Mouse (Mus musculus) midbrain, postnatal 0 days (tissue): ENCODE results near the gene Mal. TPM values are rescaled to one million over a fixed set of nuclear protein-coding genes. Genes with fewer than 3 reads are reported as not detected.

Source experiments
- ATAC-seq: fragments of 200-750 bp; cut with Nextera tagmentation; 2 replicates; pipeline ENCODE4 v1.8.0; 2017; ENCODE audit warnings: moderate number of reproducible peaks, mild to moderate bottlenecking, moderate TSS enrichment, moderate library complexity; ENCODE audit not compliant: low FRiP score
- DNase-seq: peaks from one replicate; pipeline ENCODE4 v3.0.0-alpha.2; 2015; ENCODE audit warnings: low spot score
- H3K27ac ChIP-seq: fragments of 300-500 bp; sonication (generic); 2 replicates; pipeline ENCODE4 v1.5.1; 2014; ENCODE audit warnings: low read depth, mild to moderate bottlenecking, low read length, mixed read lengths
- H3K27me3 ChIP-seq: fragments of 300-500 bp; sonication (generic); 2 replicates; pipeline ENCODE4 v1.6.1; 2014; ENCODE audit warnings: low read length, control low read depth, mixed read lengths; ENCODE audit not compliant: insufficient read depth
- H3K36me3 ChIP-seq: fragments of 300-500 bp; sonication (generic); 2 replicates; pipeline ENCODE4 v1.6.1; 2014; ENCODE audit warnings: low read length, control low read depth, mixed read lengths; ENCODE audit not compliant: insufficient read depth
- H3K4me1 ChIP-seq: fragments of 300-500 bp; sonication (generic); 2 replicates; pipeline ENCODE4 v1.6.1; 2014; ENCODE audit warnings: mild to moderate bottlenecking, control low read depth, antibody characterized with exemption, low read length, mixed read lengths; ENCODE audit not compliant: insufficient read depth
- H3K4me2 ChIP-seq: fragments of 300-500 bp; sonication (generic); 2 replicates; pipeline ENCODE4 v1.6.1; 2014; ENCODE audit warnings: low read depth, mild to moderate bottlenecking, low read length, mixed read lengths; ENCODE audit not compliant: poor library complexity, severe bottlenecking
- H3K4me3 ChIP-seq: fragments of 300-500 bp; sonication (generic); 2 replicates; pipeline ENCODE4 v1.5.1; 2014; ENCODE audit warnings: low read depth, mild to moderate bottlenecking, low read length, moderate library complexity
- H3K9ac ChIP-seq: fragments of 300-500 bp; sonication (generic); replicated peaks from 2 replicates; pipeline ENCODE4 v1.6.1; 2014; ENCODE audit warnings: mild to moderate bottlenecking, low read length, moderate library complexity, mixed read lengths; ENCODE audit not compliant: poor library complexity, severe bottlenecking
- H3K9me3 ChIP-seq: fragments of 300-500 bp; sonication (generic); 2 replicates; pipeline ENCODE4 v1.6.1; 2016; ENCODE audit warnings: low read length, control low read depth
- CTCF ChIP-seq: IDR thresholded peaks from 2 replicates; pipeline ENCODE4 v1.5.1; 2016; ENCODE audit warnings: antibody characterized with exemption, mild to moderate bottlenecking
- WGBS: fragments of 180-500 bp; shearing (Covaris S2); extraction: QIAGEN DNeasy Blood & Tissue Kit; methylation state at CpG from one replicate; pipeline ENCODE4 v1.1.7; 2014; 5-methylcytosine and 5-hydroxymethylcytosine counted together
- polyA plus RNA-seq: library from polyadenylated mRNA; unstranded; fragments of >200 nt; fragmentation: Nextera tagmentation; extraction: Ambion mirVana; gene quantifications from 2 replicates; pipeline ENCODE4 v1.2.1, GENCODE M21; 2015
- total RNA-seq: library from RNA; depleted of rRNA; stranded (reverse); fragments of >200 nt; gene quantifications from 2 replicates; pipeline ENCODE4 v1.2.3, GENCODE M21; 2014

Mal gene
- total and polyA plus RNA-seq, 2 experiments from 2014 or later, result 2.1 to 2.6 TPM

DNA sequence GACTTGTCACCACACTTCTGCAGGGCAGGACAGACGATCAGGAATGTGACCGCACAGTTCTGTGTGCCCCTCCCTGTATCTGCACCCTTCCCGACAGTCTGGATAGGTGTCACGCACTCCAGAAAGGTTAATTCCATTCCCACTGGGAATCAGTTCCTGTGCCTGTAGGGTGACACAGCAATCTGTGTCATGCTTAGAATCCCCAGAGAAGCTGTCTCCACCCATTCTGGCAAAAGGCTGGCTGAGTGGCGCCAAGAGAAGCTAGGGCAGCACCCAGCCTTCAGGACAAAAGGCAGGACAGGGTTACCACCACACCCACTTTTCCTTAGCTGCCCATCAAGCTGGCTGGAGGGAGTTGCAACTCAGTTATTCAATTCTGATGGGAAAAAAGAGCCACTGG lies 6.6 kb downstream of the Mal start:
- H3K4me3 ChIP-seq, result no peak overlapping the region
- no peak for ATAC-seq
- no peaks in the 10 kb centered on the region for H3K4me1 ChIP-seq
- H3K27ac ChIP-seq, result no peak overlapping the region
- whole genome bisulfite sequencing, result 77% methylated on average over 5 of the region's 5 CpGs
- no peaks in the 10 kb centered on the region for H3K36me3 ChIP-seq
- TF ChIP-seq CTCF, result no peak
- H3K4me2 ChIP-seq, result no peak overlapping the region
- H3K9ac ChIP-seq, result no peak overlapping the region
- H3K9me3 ChIP-seq, result no peaks in the 10 kb centered on the region
- H3K27me3 ChIP-seq, result peaks cover 4% of the 10 kb centered on the region
- DNase-seq, result no peak

DNA sequence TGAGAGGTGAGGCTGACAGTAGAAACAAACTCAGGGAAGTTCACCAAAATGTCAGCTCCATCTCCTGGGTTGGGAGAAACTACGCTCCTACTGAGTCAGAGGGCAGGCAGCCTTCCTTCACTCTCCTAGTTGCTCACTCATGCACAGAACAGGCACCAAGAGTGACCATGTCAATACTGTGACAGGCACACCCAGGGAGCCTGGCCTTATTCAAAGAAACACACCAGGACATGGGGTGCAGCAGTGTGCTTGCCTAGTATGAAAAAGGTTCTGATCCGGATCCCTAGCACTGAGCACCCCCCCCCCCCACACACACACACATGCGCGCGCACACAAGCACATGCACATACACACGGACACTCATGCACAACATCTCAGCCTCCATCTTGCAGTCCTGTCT lies 8.3 kb downstream of the Mal start:
- H3K27me3 ChIP-seq, result no peaks in the 10 kb centered on the region
- ATAC-seq (no peak), DNase-seq (no peak)
- no peak overlapping the region for H3K4me2 ChIP-seq
- H3K27ac ChIP-seq, result no peak overlapping the region
- TF ChIP-seq CTCF, result no peak
- no peak overlapping the region for H3K4me3 ChIP-seq
- no peaks in the 10 kb centered on the region for H3K4me1 ChIP-seq
- 90% methylated on average over 6 of the region's 6 CpGs for WGBS
- no peak overlapping the region for H3K9ac ChIP-seq
- no peaks in the 10 kb centered on the region for H3K36me3 ChIP-seq
- no peaks in the 10 kb centered on the region for H3K9me3 ChIP-seq

DNA sequence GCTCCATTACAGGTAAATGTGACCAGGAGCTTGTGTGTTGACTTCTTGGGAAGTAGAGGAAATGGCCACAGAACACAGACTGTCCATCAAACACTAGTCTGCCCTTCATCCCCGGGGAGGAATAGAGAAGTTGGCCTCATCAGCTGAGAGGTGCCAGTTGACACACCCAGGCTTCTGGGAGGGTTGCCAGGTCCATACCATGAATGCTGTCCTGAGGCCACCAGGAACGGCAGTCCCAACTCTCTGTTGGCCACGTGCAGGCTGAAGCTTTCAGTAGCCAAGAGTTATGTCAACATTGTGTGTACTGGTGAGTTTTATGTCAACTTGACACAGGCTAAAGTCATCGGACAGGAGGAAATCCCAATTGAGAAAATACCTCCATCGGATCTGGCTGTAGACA lies 9.6 kb downstream of the Mal start:
- no peak for TF ChIP-seq CTCF
- no peak overlapping the region for H3K4me3 ChIP-seq
- ATAC-seq (no peak), DNase-seq (no peak)
- H3K9ac ChIP-seq, result no peak overlapping the region
- no peaks in the 10 kb centered on the region for H3K9me3 ChIP-seq
- no peaks in the 10 kb centered on the region for H3K4me1 ChIP-seq
- WGBS, result 76% methylated on average over 5 of the region's 5 CpGs
- H3K27ac ChIP-seq, result no peak overlapping the region
- H3K27me3 ChIP-seq, result no peaks in the 10 kb centered on the region
- no peak overlapping the region for H3K4me2 ChIP-seq
- no peaks in the 10 kb centered on the region for H3K36me3 ChIP-seq

DNA sequence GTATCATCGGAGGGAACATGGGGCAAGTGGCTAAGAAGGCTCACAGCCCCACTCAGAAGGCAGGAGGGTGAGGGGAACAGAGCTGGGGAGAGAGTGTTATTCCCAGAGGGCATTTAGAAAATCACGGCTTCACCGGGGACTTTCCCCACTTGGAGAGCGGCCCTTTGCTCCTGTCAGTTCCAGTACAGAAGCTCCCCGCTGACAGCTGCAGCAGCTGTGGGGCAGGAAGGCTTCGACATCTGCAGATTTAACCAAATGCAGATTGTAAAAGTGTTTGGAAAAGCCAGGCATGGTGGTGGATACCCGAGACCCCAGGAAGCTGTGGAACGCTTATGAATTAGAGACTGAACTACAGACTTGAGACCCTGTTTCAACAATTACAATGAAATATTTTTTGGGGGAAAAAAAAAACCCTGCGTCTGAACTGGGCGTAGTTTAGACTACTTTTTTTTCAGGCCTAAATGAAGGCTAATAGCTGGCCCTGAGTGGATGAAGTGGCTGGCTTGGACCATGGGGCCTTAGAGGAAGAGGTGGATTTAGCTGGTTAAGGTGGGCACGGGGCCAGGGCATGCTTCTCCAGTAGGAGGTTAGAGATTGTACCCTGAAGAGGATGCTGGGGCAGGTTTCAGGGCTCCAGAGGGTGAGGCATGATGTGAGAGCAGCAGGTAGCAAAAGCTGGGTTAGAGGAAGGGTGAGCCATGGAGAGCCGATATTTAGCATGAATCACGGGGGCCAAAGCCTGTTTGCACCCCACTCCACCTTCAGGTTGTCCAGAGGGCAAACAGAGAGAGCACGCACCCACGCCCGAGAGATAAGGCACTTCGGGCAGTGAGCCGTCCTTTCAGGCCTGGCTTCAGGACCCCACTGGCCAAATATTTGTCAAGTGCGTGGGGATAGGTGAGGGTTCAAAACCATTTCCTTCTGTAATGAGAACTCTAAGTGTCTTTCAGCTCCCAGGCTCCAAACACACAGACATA lies 12.5 kb downstream of the Mal start:
- no peak for DNase-seq
- Histone ChIP-seq H3K4me1 (no peaks in the 10 kb centered on the region), H3K9me3 (no peaks in the 10 kb centered on the region), H3K4me2 (no peak overlapping the region), H3K9ac (no peak overlapping the region), H3K27me3 (no peaks in the 10 kb centered on the region), H3K36me3 (no peaks in the 10 kb centered on the region), H3K27ac (no peak overlapping the region), H3K4me3 (no peak overlapping the region)
- 70% methylated on average over 19 of the region's 19 CpGs for WGBS
- TF ChIP-seq CTCF, result no peak
- ATAC-seq, result no peak

DNA sequence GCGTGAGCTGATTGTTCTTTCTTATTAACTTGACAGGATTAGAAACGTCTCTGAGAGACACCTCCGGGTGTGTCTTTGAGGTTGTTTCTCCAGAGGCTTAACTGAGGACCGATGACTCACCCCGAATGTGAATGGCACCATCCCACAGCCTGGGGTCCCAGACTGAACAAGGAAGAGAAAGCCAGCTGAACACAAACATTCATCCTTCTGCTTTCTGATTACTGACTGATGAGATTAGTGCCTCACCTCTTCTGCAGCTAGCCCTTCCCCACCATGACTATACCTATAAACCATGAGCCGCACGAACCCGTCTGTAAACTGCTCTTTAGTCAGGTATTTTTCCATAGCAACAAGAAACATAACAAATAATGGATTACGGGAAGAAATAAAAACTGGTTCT lies 17.5 kb downstream of the Mal start:
- WGBS, result 53% methylated on average over 9 of the region's 9 CpGs
- H3K9me3 ChIP-seq, result no peaks in the 10 kb centered on the region
- no peak for DNase-seq
- H3K4me1 ChIP-seq, result no peaks in the 10 kb centered on the region
- H3K36me3 ChIP-seq, result no peaks in the 10 kb centered on the region
- no peak for TF ChIP-seq CTCF
- no peak overlapping the region for H3K4me2 ChIP-seq
- no peak overlapping the region for H3K9ac ChIP-seq
- H3K4me3 ChIP-seq, result no peak overlapping the region
- H3K27me3 ChIP-seq, result no peaks in the 10 kb centered on the region
- H3K27ac ChIP-seq, result no peak overlapping the region
- no peak for ATAC-seq

DNA sequence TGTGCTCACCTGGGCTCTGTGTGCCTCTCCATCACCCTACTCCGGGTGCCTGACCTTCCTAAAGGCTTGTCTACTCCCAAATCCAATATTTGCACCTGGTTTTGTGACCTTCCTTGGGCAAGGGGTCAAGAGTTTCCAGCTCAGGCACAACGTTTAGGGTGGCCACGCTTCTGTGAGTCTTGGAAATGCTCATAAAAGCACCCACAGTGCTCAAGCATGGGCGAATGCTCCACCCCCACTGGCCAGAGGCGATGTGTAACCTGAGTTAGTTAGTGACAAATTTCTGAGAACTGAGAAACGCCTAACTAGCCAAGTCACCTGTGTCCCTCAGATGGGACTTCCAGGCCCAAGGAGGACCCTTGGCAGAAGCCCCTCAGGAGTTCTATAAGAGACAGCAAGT lies 20.9 kb downstream of the Mal start:
- DNase-seq (no peak), ATAC-seq (no peak)
- Histone ChIP-seq H3K27ac (no peak overlapping the region), H3K4me3 (no peak overlapping the region), H3K4me2 (no peak overlapping the region), H3K4me1 (no peaks in the 10 kb centered on the region), H3K27me3 (0 out of 2 replicates have a peak, but pooled peaks cover 2% of the 10 kb centered on the region), H3K9me3 (no peaks in the 10 kb centered on the region), H3K9ac (no peak overlapping the region), H3K36me3 (no peaks in the 10 kb centered on the region)
- WGBS, result 75% methylated on average over 6 of the region's 6 CpGs
- no peak for TF ChIP-seq CTCF
